Mouse (Mus musculus): ENCODE results near the gene Defb39. TPM values are rescaled to one million over a fixed set of nuclear protein-coding genes. Genes with fewer than 3 reads are reported as not detected.

The Defb39 gene
- polyA plus RNA-seq (2012; rRNA removed): not detected in 2 replicates

GRCm38 (mm10) chr8:19064710-19065109 is at the start of gene Defb39:
Defb39 (minus strand) TSS chr8:19064810.

GRCm38 (mm10) chr8:19026466-19026865 is 38.1 kb downstream of the Defb39 start, which contains the start of gene Defb38:
Defb38 (minus strand) TSS chr8:19026566.

Other genes with a start within 250 kb of the Defb39 start
- gene Defb40, start 86.6 kb downstream of the Defb39 start, polyA plus RNA-seq (2012; rRNA removed): not detected in 2 replicates
- not detected in 2 replicates for gene Defb37, start 73.8 kb downstream of the Defb39 start, polyA plus RNA-seq (2012; rRNA removed)
- not detected in 2 replicates for gene Defb38, start 38.2 kb downstream of the Defb39 start, polyA plus RNA-seq (2012; rRNA removed)
- 0.10 TPM in 1 of 2 replicates, not detected in the other for gene Defb12, start 50.0 kb upstream of the Defb39 start, polyA plus RNA-seq (2012; rRNA removed)
- not detected in 2 replicates for gene Defb34, start 58.9 kb upstream of the Defb39 start, polyA plus RNA-seq (2012; rRNA removed)
- not detected in 2 replicates for gene Gm45826, start 76.0 kb upstream of the Defb39 start, polyA plus RNA-seq (2012; rRNA removed)
- not detected in 2 replicates for gene Defb14, start 129.5 kb upstream of the Defb39 start, polyA plus RNA-seq (2012; rRNA removed)
- 0.30 and 3.7 TPM in 2 replicates for gene Defb4, start 133.9 kb upstream of the Defb39 start, polyA plus RNA-seq (2012; rRNA removed)
- gene Defb6, start 160.7 kb upstream of the Defb39 start, polyA plus RNA-seq (2012; rRNA removed): not detected in 2 replicates
- gene Defb46, start 175.1 kb upstream of the Defb39 start, polyA plus RNA-seq (2012; rRNA removed): not detected in 2 replicates
- not detected in 2 replicates for gene Defb5, start 182.8 kb upstream of the Defb39 start, polyA plus RNA-seq (2012; rRNA removed)
- not detected in 2 replicates for gene Defb3, start 228.6 kb upstream of the Defb39 start, polyA plus RNA-seq (2012; rRNA removed)